Mouse (Mus musculus) midbrain, embryonic 10.5 days (tissue): ENCODE results near the gene Becn1. TPM values are rescaled to one million over a fixed set of nuclear protein-coding genes. Genes with fewer than 3 reads are reported as not detected.
A peak's percentile ranks its signal among the peaks of the same experiment; 100 is the strongest.

ENCODE experiments used
- DNase-seq: peaks from one replicate; pipeline ENCODE4 v3.0.0-alpha.2; 2017; ENCODE audit warnings: low spot score
- H3K27ac ChIP-seq: fragments of 300-500 bp; sonication (generic); replicated peaks from 2 replicates; pipeline ENCODE4 v1.5.1; 2016; ENCODE audit warnings: mild to moderate bottlenecking
- H3K27me3 ChIP-seq: fragments of 300-500 bp; sonication (generic); 2 replicates; pipeline ENCODE4 v1.6.1; 2016; ENCODE audit warnings: low read depth, mild to moderate bottlenecking; ENCODE audit not compliant: poor library complexity, severe bottlenecking
- H3K36me3 ChIP-seq: fragments of 300-500 bp; sonication (generic); 2 replicates; pipeline ENCODE4 v1.6.1; 2016; ENCODE audit warnings: mild to moderate bottlenecking, moderate library complexity
- H3K4me1 ChIP-seq: fragments of 300-500 bp; sonication (generic); 2 replicates; pipeline ENCODE4 v1.6.1; 2016
- H3K4me3 ChIP-seq: fragments of 300-500 bp; sonication (generic); 2 replicates; pipeline ENCODE4 v1.5.1; 2016; ENCODE audit warnings: mild to moderate bottlenecking, moderate library complexity
- H3K9me3 ChIP-seq: fragments of 300-500 bp; sonication (generic); replicated peaks from 2 replicates; pipeline ENCODE4 v1.6.1; 2016; ENCODE audit warnings: mild to moderate bottlenecking
- WGBS: fragments of 180-500 bp; shearing (Covaris S2); methylation state at CpG from one replicate; pipeline ENCODE4 v1.1.7; 2016; 5-methylcytosine and 5-hydroxymethylcytosine counted together
- polyA plus RNA-seq: library from polyadenylated mRNA; unstranded; fragments of >200 nt; fragmentation: Nextera tagmentation; extraction: Ambion mirVana; gene quantifications from 2 replicates; pipeline ENCODE4 v1.2.1, GENCODE M21; 2016

Becn1 gene
- polyA plus RNA-seq, 1 experiment from 2014 or later, result 152 TPM

DNA sequence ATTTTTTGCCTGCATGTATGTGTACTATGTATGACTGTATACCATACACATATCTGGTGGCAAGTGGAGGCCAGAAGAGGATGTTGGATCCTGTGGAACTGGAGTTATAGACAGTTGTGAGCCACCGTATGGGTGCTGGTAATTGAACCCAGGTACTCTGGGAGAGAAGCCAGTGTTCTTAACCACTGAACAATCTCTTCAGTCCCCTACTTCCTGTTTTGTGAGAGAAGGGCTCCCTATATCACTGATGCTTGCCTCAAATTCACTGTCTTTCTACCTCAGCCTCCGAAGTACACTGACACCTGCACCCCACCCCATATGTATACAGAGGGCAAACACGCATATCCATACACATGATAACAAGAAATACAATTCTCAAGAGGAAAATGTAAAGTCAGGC is 9.0 kb upstream of the Becn1 start:
- no peak for DNase-seq
- Histone ChIP-seq H3K4me1 (peaks cover 5% of the 10 kb centered on the region; the same call in 1 of the 2 replicates), H3K9me3 (no peaks in the 10 kb centered on the region), H3K4me3 (no peak overlapping the region), H3K27me3 (no peaks in the 10 kb centered on the region), H3K27ac (no peak overlapping the region), H3K36me3 (no peaks in the 10 kb centered on the region)
- WGBS, result 85% methylated on average over 3 of the region's 3 CpGs

DNA sequence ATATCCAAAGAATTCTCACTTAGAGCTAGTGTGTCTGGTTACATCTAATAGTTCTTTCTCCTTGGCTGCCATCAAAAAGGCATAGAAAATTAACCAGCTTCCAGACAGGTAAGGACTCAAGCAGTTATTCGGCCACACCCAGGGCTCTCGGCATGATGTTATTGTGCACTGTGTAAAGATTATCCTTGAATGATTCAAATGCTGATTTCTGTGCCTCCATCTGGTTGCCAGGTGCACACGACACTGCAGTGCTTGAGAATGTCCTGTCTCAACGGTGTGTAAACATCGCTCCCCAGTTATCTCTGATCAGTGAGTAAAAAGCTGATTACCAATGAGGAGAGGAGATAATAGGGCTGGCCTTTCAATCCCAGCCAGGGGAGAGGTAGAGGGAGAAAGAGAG is 5.7 kb upstream of the Becn1 start:
- H3K4me1 ChIP-seq, result no peaks in the 10 kb centered on the region
- no peak for DNase-seq
- 40% methylated on average over 5 of the region's 5 CpGs for WGBS

DNA sequence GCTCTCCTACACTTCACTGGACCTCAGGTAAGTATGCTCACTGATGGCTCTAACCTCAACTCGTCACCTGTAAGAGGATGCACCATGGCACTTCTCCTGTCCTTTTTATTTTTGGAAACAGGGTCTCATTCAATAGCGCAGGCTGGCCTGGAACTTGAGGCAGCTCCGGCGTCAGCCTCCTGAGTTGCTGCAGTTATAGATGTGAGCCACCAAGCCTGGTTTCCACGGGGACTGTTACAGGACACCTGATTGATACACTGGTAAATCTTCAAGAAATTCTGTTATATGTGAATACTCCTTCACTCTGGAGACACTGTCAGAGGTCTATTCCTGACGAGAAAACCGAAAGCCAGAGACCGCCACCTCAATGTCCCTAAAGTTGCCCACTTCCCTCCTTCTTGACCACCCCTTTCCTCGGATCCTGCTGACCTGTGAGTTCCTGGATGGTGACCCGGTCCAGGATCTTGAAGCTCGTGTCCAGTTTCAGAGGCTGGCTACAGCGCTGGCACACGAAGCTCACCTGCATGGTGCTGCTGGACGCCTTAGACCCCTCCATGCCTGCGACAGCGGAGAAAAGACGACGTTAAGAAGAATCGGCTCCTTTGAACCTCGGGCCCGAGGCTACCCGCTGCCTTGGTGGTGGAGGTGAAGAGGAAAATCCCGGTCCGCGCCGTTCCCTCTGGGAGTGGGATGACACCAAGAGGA is 635 bp downstream of the Becn1 start:
- no peak for DNase-seq
- peak overlapping the region; percentile 85 for H3K27ac ChIP-seq
- peaks cover 38% of the 10 kb centered on the region for H3K36me3 ChIP-seq
- H3K4me3 ChIP-seq, result peak overlapping the region; percentile 90
- 16% methylated on average over 26 of the region's 26 CpGs for WGBS
- H3K9me3 ChIP-seq, result no peaks in the 10 kb centered on the region
- no peaks in the 10 kb centered on the region for H3K27me3 ChIP-seq
- peaks cover 22% of the 10 kb centered on the region for H3K4me1 ChIP-seq

More for the DNA sequence above, 5.7 kb upstream of the Becn1 start:
- H3K4me3 ChIP-seq, result no peak overlapping the region
- H3K36me3 ChIP-seq, result no peaks in the 10 kb centered on the region
- no peaks in the 10 kb centered on the region for H3K9me3 ChIP-seq
- no peaks in the 10 kb centered on the region for H3K27me3 ChIP-seq
- H3K27ac ChIP-seq, result no peak overlapping the region

DNA sequence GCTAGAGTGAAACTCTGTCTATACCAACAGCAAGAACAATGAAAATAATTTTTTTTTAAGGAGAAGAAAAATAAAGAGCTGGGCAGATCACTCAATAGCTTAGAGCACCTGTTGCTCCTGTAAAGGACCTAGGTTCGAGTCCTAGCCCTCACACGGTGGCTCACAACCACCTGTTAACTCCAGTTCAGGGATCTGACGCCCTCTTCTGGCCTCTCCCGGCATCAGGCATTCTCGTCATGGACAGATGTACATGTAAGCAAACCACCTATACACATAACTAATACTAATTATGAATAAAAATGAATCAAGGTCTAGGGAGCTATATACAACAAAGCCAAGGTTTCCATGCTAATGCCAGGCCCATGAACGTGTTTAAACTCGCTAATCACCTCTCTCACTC is 1.2 kb downstream of the Becn1 start:
- DNase-seq, result no peak
- Histone ChIP-seq H3K9me3 (no peaks in the 10 kb centered on the region), H3K4me3 (peak overlapping the region; percentile 90), H3K4me1 (peaks cover 22% of the 10 kb centered on the region), H3K27ac (no peak overlapping the region), H3K36me3 (peaks cover 42% of the 10 kb centered on the region), H3K27me3 (no peaks in the 10 kb centered on the region)
- 72% methylated on average over 7 of the region's 7 CpGs for WGBS

DNA sequence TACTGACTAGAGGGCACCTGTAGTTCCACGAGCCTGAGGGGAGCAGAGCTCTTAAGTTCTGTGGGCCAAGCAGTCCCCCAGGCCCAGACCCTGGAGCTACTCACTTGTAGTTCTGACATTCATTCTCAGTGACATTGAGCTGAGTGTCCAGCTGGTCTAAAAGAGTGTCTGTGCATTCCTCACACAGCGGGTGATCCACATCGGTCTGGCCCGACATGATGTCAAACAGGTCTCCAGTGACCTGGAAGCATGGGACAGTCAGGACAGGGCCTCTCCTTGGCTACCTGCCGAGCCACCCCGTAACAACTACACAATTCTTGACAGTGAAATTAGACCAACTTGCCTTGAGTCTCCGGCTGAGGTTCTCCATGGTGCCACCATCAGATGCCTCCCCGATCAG is 6.9 kb downstream of the Becn1 start:
- H3K9me3 ChIP-seq, result no peaks in the 10 kb centered on the region

DNA sequence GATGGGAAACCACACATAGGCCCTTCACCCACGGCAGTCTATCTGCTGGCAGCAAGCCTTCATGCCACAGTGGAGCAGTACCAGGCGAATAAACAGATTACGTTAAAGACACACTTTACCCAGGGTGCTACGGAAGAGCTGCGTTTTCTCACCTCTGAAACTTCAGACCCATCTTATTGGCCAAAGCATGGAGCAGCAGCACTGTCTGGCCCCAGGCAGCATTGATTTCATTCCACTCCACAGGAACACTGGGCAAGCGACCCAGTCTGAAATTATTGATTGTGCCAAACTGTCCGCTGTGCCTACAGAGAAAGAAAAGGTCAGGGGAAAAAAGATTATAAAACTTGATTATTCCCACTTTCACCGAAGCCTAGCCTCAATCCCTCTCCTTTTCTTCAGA is 10.9 kb downstream of the Becn1 start:
- Histone ChIP-seq H3K27me3 (no peaks in the 10 kb centered on the region), H3K27ac (no peak overlapping the region), H3K36me3 (peaks cover 97% of the 10 kb centered on the region), H3K4me3 (no peak overlapping the region), H3K4me1 (no peaks in the 10 kb centered on the region), H3K9me3 (no peaks in the 10 kb centered on the region)
- DNase-seq, result no peak
- WGBS, result 95% methylated on average over 8 of the region's 8 CpGs

More for the DNA sequence above, 6.9 kb downstream of the Becn1 start:
- Histone ChIP-seq H3K4me1 (peaks cover under 1% of the 10 kb centered on the region; the same call in 1 of the 2 replicates), H3K27ac (no peak overlapping the region), H3K4me3 (no peak overlapping the region), H3K27me3 (no peaks in the 10 kb centered on the region), H3K36me3 (peaks cover 97% of the 10 kb centered on the region)
- WGBS, result 89% methylated on average over 8 of the region's 8 CpGs
- no peak for DNase-seq

DNA sequence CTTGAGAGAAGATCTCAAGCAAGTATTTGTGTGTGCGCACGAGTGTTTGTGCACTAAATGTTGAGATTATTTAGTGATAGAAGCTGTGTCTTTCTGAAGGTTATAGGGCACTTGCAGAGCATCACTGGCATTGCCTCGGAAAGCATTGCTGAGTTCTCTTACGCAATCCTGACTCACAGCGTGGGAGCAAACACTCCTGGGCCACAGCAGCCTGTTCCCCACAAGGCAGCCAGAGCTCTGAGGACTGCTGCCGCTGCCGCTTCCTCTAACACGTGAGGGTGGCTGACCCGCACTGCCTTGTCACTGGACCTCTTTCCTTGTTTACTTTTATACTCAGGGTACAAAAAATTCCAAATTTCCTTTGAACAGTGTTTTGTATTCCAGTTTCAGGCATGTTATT is 14.8 kb downstream of the Becn1 start:
- no peak for DNase-seq
- no peaks in the 10 kb centered on the region for H3K27me3 ChIP-seq
- H3K4me1 ChIP-seq, result peaks cover 12% of the 10 kb centered on the region
- H3K36me3 ChIP-seq, result peaks cover 67% of the 10 kb centered on the region
- WGBS, result 91% methylated on average over 9 of the region's 9 CpGs
- H3K27ac ChIP-seq, result no peak overlapping the region
- no peak overlapping the region for H3K4me3 ChIP-seq
- no peaks in the 10 kb centered on the region for H3K9me3 ChIP-seq

DNA sequence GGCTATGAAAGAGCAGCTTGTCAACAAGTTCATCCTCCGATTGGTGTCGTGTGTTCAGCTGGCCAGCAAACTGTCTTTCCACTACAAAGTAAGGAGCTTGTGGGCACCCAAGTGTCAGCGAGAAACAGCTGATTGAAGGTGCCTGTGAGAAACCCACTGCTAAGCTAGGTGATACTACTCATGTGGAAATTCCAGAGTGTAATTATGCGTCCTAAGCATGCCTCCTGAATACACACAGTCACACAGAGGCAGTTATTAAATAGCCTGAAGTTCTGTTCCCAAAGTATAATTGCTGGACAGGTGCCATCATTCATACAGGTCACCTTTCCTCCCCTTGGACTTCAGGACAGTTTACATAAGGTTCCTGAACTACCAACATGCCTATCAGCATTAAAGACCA is 18.3 kb downstream of the Becn1 start:
- H3K4me3 ChIP-seq, result no peak overlapping the region
- no peaks in the 10 kb centered on the region for H3K9me3 ChIP-seq
- peaks cover 20% of the 10 kb centered on the region for H3K4me1 ChIP-seq
- DNase-seq, result no peak
- no peak overlapping the region for H3K27ac ChIP-seq
- 73% methylated on average over 4 of the region's 4 CpGs for WGBS
- H3K27me3 ChIP-seq, result peaks cover 17% of the 10 kb centered on the region
- H3K36me3 ChIP-seq, result peaks cover 32% of the 10 kb centered on the region

DNA sequence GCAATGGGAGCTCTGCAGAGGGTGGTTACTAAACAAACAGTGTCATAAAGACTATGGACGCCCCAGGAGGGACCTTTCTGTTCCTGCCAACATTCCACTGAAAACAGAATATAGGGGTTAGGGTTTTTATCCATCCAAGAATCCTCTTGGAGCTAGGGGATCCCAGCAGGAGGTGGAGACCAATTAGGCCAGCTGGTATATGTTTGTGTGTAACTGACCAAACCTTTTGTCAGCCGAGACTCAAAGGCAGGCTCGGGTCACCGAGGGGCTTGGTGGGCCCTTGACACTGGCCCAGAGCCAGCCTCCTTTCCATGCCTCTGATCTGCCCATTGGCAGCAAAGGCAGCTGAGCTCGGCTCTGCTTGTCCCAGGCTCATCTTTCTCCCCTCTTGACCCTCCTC is 19.2 kb downstream of the Becn1 start:
- H3K27me3 ChIP-seq, result peaks cover 17% of the 10 kb centered on the region
- no peak overlapping the region for H3K27ac ChIP-seq
- H3K9me3 ChIP-seq, result no peaks in the 10 kb centered on the region
- DNase-seq, result no peak
- WGBS, result 31% methylated on average over 5 of the region's 5 CpGs
- peaks cover 24% of the 10 kb centered on the region for H3K4me1 ChIP-seq
- H3K36me3 ChIP-seq, result peaks cover 24% of the 10 kb centered on the region
- H3K4me3 ChIP-seq, result no peak overlapping the region

DNA sequence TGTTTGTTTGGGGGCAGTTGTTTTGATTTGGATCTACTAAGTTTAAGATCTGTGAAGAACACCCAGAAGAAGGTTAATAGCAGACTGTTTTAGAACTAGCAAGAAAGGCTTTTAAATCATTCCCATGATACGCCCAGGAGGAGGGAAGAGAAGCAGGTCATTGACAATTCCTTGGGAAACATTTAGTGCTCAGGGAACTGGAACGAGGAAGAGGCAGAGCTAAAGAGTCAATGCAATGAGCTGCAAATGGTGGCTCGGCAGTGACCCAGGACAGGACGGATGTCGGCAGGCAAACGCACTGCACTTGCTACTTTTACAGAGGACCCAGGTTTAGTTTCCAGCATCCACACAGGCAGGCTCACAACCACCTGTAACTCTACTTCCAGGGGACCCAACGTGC is 21.2 kb downstream of the Becn1 start:
- Histone ChIP-seq H3K4me3 (no peak overlapping the region), H3K4me1 (peaks cover 45% of the 10 kb centered on the region), H3K9me3 (no peaks in the 10 kb centered on the region), H3K36me3 (peaks cover 20% of the 10 kb centered on the region), H3K27me3 (peaks cover 34% of the 10 kb centered on the region), H3K27ac (no peak overlapping the region)
- DNase-seq, result no peak
- 53% methylated on average over 7 of the region's 7 CpGs for WGBS

DNA sequence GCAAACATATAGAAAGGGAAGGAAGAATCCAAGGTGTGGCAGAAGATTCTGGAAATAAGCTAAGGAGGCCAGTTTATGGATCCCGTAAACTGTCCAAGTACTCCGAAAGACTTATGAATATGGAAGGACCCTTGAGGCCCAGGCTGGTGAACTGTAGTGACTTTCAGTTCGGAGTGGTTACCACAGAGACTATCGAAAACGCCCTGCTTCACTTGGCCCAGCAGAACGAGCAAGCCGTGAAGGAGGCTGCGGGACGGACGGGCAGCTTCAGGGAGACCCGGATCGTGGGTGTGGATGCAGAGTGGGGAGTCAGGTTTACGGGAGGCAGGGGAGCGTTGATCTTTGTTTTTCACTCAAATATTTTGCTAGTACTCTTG is 22.9 kb downstream of the Becn1 start:
- Histone ChIP-seq H3K27ac (peak overlapping the region; percentile 88), H3K27me3 (peaks cover 43% of the 10 kb centered on the region), H3K4me1 (peaks cover 50% of the 10 kb centered on the region), H3K9me3 (no peaks in the 10 kb centered on the region), H3K36me3 (peaks cover 16% of the 10 kb centered on the region), H3K4me3 (peak overlapping the region; percentile 88)
- 58% methylated on average over 14 of the region's 14 CpGs for WGBS
- DNase-seq, result no peak

DNA sequence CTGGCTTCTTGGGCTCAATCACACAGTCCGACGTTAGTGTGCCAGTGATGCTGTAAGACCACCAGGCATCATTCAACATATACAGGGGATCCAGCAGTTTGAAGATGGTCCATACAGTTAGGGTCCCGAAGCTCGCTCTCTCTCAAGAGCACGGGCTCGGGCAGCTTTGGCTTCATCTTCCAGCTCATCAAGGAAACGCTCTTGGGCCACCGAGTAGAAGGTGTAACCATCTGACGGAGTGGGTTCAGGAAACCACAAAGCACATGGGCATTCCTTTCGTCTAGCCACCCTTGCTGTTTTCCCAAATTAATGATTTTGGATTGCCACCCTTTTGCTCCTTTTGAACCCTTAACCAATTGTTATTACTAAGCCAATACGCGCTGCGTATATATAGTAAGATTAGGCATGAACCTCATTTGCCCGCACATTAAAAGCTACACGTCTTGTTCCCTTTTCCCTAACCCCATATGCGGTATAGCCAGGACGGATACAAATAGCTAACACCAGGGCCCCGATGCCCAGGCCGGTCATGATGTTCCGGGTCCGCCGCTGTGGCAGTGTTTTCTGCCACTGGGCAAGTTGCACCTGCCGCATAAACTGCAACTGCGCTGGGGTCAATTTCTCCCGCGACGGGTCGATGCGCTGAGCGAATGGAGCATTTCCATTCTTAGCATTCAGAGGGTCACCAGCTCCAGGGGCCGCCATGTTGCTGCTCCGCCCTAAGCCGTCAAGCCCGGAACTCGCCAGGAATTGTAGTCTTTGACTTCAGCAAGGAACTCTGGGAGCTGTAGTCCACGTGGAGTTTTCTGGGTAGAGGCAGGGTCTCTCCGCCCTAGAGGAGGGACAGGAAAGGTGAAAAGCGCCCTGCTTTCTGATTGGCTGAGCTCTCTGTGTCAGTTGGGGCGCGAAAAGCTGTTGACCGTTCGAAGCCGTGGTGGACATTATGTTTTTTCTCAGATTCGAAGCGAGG is 23.6 kb downstream of the Becn1 start, which contains the start of the genes Cntd1 and Coa3:
Gene Cntd1 (plus strand): TSS at position 790 of the 970 bp plus-strand sequence.
Gene Coa3 (minus strand): TSS at position 892 of the 970 bp plus-strand sequence.
- WGBS, result 10% methylated on average over 45 of the region's 45 CpGs

More for the DNA sequence above, 23.6 kb downstream of the Becn1 start, which contains the start of the genes Cntd1 and Coa3:
- Histone ChIP-seq H3K9me3 (no peaks in the 10 kb centered on the region), H3K36me3 (peaks cover 16% of the 10 kb centered on the region), H3K4me1 (peaks cover 47% of the 10 kb centered on the region), H3K27ac (peak within 1 kb of the TSS; percentile 88), H3K4me3 (peak within 1 kb of the TSS; percentile 88), H3K27me3 (peaks cover 43% of the 10 kb centered on the region)
- DNase-seq, result peak; percentile 90
